Mouse (Mus musculus) myocyte (in vitro differentiated cells): ENCODE data around the gene Pde4d.

Source experiments
- MAX ChIP-seq: IDR thresholded peaks from one replicate; pipeline ENCODE4 v1.6.1; 2011; ENCODE audit warnings: low read depth, mild to moderate bottlenecking, control low read depth
- MYOD1 ChIP-seq, 3 experiments: IDR thresholded peaks; one replicate each; pipeline ENCODE4 v1.6.1; 2011; ENCODE audit warnings: control low read depth in 2 of 3, low read depth in 2 of 3, mild to moderate bottlenecking in 2 of 3, moderate library complexity in 1 of 3; ENCODE audit not compliant: insufficient read length in 2 of 3, control insufficient read depth in 1 of 3
- POLR2A ChIP-seq: IDR thresholded peaks from one replicate; pipeline ENCODE4 v1.6.1; 2011; ENCODE audit warnings: low read depth, mild to moderate bottlenecking, control low read depth, moderate library complexity; ENCODE audit not compliant: insufficient read length
- REST ChIP-seq: IDR thresholded peaks from one replicate; pipeline ENCODE4 v1.6.1; 2011; ENCODE audit warnings: mild to moderate bottlenecking, control low read depth, moderate library complexity; ENCODE audit not compliant: insufficient read depth, insufficient read length
- SRF ChIP-seq: IDR thresholded peaks from one replicate; pipeline ENCODE4 v1.6.1; 2011; ENCODE audit warnings: low read depth; ENCODE audit not compliant: control insufficient read depth, insufficient read length
- TCF12 ChIP-seq: IDR thresholded peaks from one replicate; pipeline ENCODE4 v1.6.1; 2011; ENCODE audit warnings: mild to moderate bottlenecking, control low read depth; ENCODE audit not compliant: poor library complexity, insufficient read depth, severe bottlenecking
- TCF3 ChIP-seq: IDR thresholded peaks from one replicate; pipeline ENCODE4 v1.6.1; 2011; ENCODE audit warnings: low read depth, control low read depth; ENCODE audit not compliant: insufficient read length
- USF1 ChIP-seq: IDR thresholded peaks from one replicate; pipeline ENCODE4 v1.6.1; 2011; ENCODE audit warnings: low read depth, mild to moderate bottlenecking, control low read depth, moderate library complexity

- no peak for TF ChIP-seq SRF
- TF ChIP-seq POLR2A = no peak
- no peak for TF ChIP-seq MYOD1 (IDR thresholded peaks at IDR 0.05; ENCODE audit: control insufficient read depth in 1 of 3, insufficient read length in 2 of 3, low read depth in 2 of 3)
- TF ChIP-seq USF1 = no peak
- TF ChIP-seq MAX = no peak
- TF ChIP-seq REST = no peak
- no peak for TF ChIP-seq TCF3
- TF ChIP-seq TCF12 = no peak
Observed at GRCm38 (mm10) chr13:109820866-109821265, 1371.1 kb downstream of the Pde4d start.
